In genomic region chr14:25068430-25068829, GRCm38 (mm10) we compare ENCODE assay signal across 8 mouse cellular contexts.
A peak's percentile ranks its signal among the peaks of the same experiment; 100 is the strongest.
DNase-seq lines count a peak whose midpoint lies in the region; ATAC-seq lines count a peak whose summit lies in the region.

No protein-coding gene starts in this region.

- H3K27me3 ChIP-seq in midbrain, embryonic 11.5 days (ENCODE audit: control insufficient read depth, insufficient read depth, low read length): no peaks in the 10 kb centered on the region
- H3K27me3 ChIP-seq in midbrain, embryonic 10.5 days (ENCODE audit: low read depth, poor library complexity, severe bottlenecking): peaks cover 10% of the 10 kb centered on the region
- H3K27me3 ChIP-seq in embryonic facial prominence, embryonic 15.5 days: 0 out of 2 replicates have a peak, but pooled peaks cover 3% of the 10 kb centered on the region

- H3K9ac ChIP-seq in midbrain, embryonic 11.5 days (ENCODE audit: low read length): no peak overlapping the region
- H3K9ac ChIP-seq in embryonic facial prominence, embryonic 15.5 days: no peak overlapping the region

- H3K4me1 ChIP-seq in midbrain, embryonic 11.5 days (ENCODE audit: control insufficient read depth, insufficient read depth, low read length): peaks cover 16% of the 10 kb centered on the region
- H3K4me1 ChIP-seq in midbrain, embryonic 10.5 days: peaks cover 47% of the 10 kb centered on the region
- peaks cover 49% of the 10 kb centered on the region for H3K4me1 ChIP-seq in embryonic facial prominence, embryonic 15.5 days

- no peaks in the 10 kb centered on the region for H3K36me3 ChIP-seq in midbrain, embryonic 11.5 days (ENCODE audit: control insufficient read depth, insufficient read depth, low read length)
- no peaks in the 10 kb centered on the region for H3K36me3 ChIP-seq in midbrain, embryonic 10.5 days
- no peaks in the 10 kb centered on the region for H3K36me3 ChIP-seq in embryonic facial prominence, embryonic 15.5 days

- WGBS in midbrain, embryonic 11.5 days: 64% methylated on average over 8 of the region's 8 CpGs
- 82% methylated on average over 8 of the region's 8 CpGs for WGBS in midbrain, embryonic 10.5 days
- 48% methylated on average over 8 of the region's 8 CpGs for WGBS in embryonic facial prominence, embryonic 15.5 days

- DNase-seq in midbrain, embryonic 11.5 days (ENCODE audit: low spot score, missing footprints): peak; percentile 41
- no peak for DNase-seq in midbrain, embryonic 10.5 days (ENCODE audit: low spot score)
- DNase-seq in kidney, postnatal 25 days: peak; percentile 34 to 41
- peak; percentile 8 for DNase-seq in ovary, postnatal 36 days (ENCODE audit: low spot score)
- no peak for DNase-seq in left cerebral cortex, adult 18-20 months (ENCODE audit: low spot score in 2 of 2)
- no peak for DNase-seq in gastrocnemius, postnatal 25 days
- DNase-seq in spleen, postnatal 14 days (ENCODE audit: low spot score in 2 of 2): no peak

- no peak overlapping the region for H3K4me3 ChIP-seq in midbrain, embryonic 11.5 days (ENCODE audit: low read depth, low read length)
- no peak overlapping the region for H3K4me3 ChIP-seq in midbrain, embryonic 10.5 days
- H3K4me3 ChIP-seq in embryonic facial prominence, embryonic 15.5 days (replicated peaks): no peak overlapping the region

- H3K4me2 ChIP-seq in midbrain, embryonic 11.5 days: no peak overlapping the region
- no peak overlapping the region for H3K4me2 ChIP-seq in embryonic facial prominence, embryonic 15.5 days (replicated peaks)

- H3K9me3 ChIP-seq in midbrain, embryonic 11.5 days (ENCODE audit: control insufficient read depth, low read length): no peaks in the 10 kb centered on the region
- no peaks in the 10 kb centered on the region for H3K9me3 ChIP-seq in midbrain, embryonic 10.5 days (replicated peaks)
- no peaks in the 10 kb centered on the region for H3K9me3 ChIP-seq in embryonic facial prominence, embryonic 15.5 days (replicated peaks)

- H3K27ac ChIP-seq in midbrain, embryonic 11.5 days (ENCODE audit: low read depth, low read length): no peak overlapping the region
- H3K27ac ChIP-seq in midbrain, embryonic 10.5 days (replicated peaks): no peak overlapping the region
- H3K27ac ChIP-seq in embryonic facial prominence, embryonic 15.5 days (replicated peaks): no peak overlapping the region; the same call in 1 of the 2 replicates

- ATAC-seq in midbrain, embryonic 11.5 days (ENCODE audit: low FRiP score): no peak
- 0 out of 2 replicates have a peak, but pooled peaks have one; percentile 16 for ATAC-seq in embryonic facial prominence, embryonic 15.5 days (ENCODE audit: insufficient number of reproducible peaks, low FRiP score, low TSS enrichment, low read depth)

Comparison
In these comparisons a context has a peak if more than half of its experiments do, and no peak if none do; other contexts are left out.
1. DNase-seq: peak in midbrain, embryonic 11.5 days (single experiment), kidney, postnatal 25 days (2 of 2) and ovary, postnatal 36 days (single experiment); none in midbrain, embryonic 10.5 days (single experiment), left cerebral cortex, adult 18-20 months (0 of 2), gastrocnemius, postnatal 25 days (single experiment) and spleen, postnatal 14 days (0 of 2).